Mouse (Mus musculus): Measurements from ENCODE around the gene Cenpw. TPM values are rescaled to one million over a fixed set of nuclear protein-coding genes. Genes with fewer than 3 reads are reported as not detected.
A peak's percentile ranks its signal among the peaks of the same experiment; 100 is the strongest.

Gene Cenpw
- 15.5 and 16.8 TPM in 2 replicates for polyA plus RNA-seq (2015; fragmentation: Nextera tagmentation; extraction: Ambion mirVana)

DNA sequence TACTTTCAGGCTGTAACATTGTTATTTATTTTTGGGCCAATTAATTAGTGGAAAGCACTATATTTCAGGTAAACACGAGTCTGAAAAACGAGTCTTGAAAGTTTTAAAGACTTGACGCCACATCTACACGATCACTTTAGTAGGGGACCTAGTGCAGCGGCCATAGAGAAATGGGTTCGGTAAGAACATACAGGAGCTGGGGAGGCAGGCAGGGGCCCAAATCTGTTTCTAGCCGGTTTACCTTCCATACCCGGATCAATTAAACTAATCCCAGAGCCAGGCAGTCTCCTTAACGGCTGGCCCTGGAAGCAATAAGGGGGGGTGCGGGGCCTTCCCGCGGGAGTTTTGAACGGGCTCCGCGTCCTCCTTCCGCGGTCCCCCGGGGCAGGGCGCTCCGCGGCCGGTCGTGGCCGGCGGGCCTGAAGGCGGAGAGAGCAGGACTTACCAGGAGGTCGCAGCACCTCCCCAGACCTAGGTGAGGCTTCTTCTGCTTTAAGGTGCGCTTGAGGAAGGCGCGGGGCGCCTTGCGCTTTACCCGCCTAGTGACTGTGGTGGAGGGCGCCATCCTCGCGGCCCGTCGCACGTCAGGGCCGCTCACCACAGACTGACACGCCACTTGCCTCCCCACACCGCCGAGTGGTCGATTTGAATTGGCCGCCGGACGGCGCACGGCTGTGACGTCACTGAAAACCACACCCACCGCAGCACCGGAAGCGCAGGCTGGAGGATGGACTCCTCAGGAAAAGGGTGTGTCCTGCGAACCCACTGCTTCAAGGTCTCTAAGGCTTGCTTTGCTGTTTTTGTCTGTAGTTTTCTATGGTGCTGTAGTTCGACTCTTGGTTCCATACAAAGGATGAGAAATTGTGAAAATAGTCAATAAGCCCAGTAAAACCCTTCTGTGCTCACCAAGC, at the start of gene Cenpw:
Cenpw (minus strand) TSS at position 645 of the 911 bp plus-strand sequence.
- Histone ChIP-seq H3K4me2 (peak within 1 kb of the TSS; percentile 98), H3K27ac (replicated peaks) (0 out of 2 replicates have a peak within 1 kb of the TSS, but pooled peaks have one; percentile 38), H3K4me3 (peak within 1 kb of the TSS; percentile 94), H3K27me3 (no peaks in the 10 kb centered on the region), H3K36me3 (no peaks in the 10 kb centered on the region), H3K4me1 (replicated peaks) (no peaks in the 10 kb centered on the region; the same call in 1 of the 2 replicates), H3K9ac (peak within 1 kb of the TSS; percentile 61), H3K9me3 (no peaks in the 10 kb centered on the region)
- 1% methylated on average over 55 of the region's 55 CpGs for WGBS
- peak; percentile 100 for ATAC-seq (ENCODE audit: low FRiP score, low read depth)

DNA sequence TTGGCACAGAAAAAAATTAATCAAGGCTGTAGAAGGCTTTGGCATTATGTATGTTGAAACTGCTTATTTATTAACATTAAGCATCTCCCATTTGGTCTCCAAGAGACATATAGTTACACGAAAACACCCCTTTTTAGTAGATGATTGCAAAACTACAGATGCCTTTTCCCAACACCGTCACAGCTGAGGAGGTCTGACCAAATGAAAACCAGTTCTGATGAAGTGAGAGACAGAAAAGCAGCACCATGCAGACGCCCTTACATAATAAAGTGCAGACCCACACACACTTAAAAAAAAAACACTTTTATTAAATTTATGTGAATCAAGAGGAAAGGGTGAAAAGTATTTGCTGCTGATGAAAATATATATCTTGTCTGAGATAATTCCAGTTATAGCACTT, 49.3 kb upstream of the Cenpw start:
- no peak for ATAC-seq (ENCODE audit: low FRiP score, low read depth)
- Histone ChIP-seq H3K27ac (replicated peaks) (no peak overlapping the region), H3K36me3 (no peaks in the 10 kb centered on the region), H3K27me3 (no peaks in the 10 kb centered on the region), H3K9ac (no peak overlapping the region), H3K4me1 (replicated peaks) (no peaks in the 10 kb centered on the region), H3K4me3 (no peak overlapping the region), H3K9me3 (no peaks in the 10 kb centered on the region), H3K4me2 (no peak overlapping the region)
- WGBS: 77% methylated on average over 3 of the region's 3 CpGs

DNA sequence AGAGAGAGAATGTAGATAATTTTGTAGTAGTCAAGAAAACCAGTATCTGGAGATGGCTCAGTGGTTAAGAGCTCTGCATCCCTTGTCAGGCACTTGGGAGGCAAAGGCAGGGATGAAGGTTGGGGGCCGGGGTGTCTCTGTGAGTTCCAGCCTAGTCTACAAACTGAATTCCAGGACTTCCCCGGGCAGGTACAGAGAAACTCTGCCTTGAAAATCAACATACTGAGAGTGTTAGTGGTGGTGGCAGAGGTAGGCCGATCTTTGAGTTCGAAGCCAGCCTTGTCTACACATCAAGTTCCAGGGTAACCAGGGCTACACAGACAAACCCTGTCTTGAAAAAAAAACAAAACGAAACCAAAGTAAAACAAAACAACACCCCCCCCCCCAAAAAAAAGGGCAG, 859 bp downstream of the Cenpw start:
- WGBS: 66% methylated on average over 5 of the region's 5 CpGs
- peak overlapping the region; percentile 94 for H3K4me3 ChIP-seq

DNA sequence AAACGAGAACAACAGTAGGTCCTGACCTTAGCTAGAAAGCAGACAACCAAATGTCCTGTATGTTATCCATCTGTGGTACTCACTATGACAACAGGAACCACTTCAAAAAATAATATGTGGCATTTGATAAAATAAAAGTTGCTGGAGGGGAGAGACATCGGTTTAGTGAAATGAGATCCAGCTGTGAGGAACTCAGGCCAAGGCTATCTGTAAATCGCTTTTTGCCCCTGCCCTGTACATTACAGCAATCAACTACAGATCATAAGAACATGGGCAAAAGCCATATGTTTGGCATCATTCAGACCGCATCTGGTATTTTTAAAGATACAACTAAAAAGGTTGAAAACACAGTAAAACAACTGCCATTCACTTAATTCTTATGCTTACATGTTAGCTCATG, 32.7 kb downstream of the Cenpw start:
- WGBS: 89% methylated on average over 4 of the region's 4 CpGs
- no peak for ATAC-seq (ENCODE audit: low FRiP score, low read depth)

More for the DNA sequence above, 859 bp downstream of the Cenpw start:
- Histone ChIP-seq H3K4me1 (replicated peaks) (no peaks in the 10 kb centered on the region; the same call in 1 of the 2 replicates), H3K27me3 (no peaks in the 10 kb centered on the region), H3K9ac (0 out of 2 replicates have a peak overlapping the region, but pooled peaks have one; percentile 61), H3K36me3 (no peaks in the 10 kb centered on the region), H3K4me2 (peak overlapping the region; percentile 98), H3K9me3 (no peaks in the 10 kb centered on the region), H3K27ac (replicated peaks) (no peak overlapping the region)
- ATAC-seq (ENCODE audit: low FRiP score, low read depth): no peak

More for the DNA sequence above, 32.7 kb downstream of the Cenpw start:
- no peak overlapping the region for H3K9ac ChIP-seq
- H3K4me3 ChIP-seq: no peak overlapping the region
- H3K27ac ChIP-seq (replicated peaks): no peak overlapping the region
- no peak overlapping the region for H3K4me2 ChIP-seq
- no peaks in the 10 kb centered on the region for H3K4me1 ChIP-seq (replicated peaks)
- no peaks in the 10 kb centered on the region for H3K9me3 ChIP-seq
- H3K27me3 ChIP-seq: no peaks in the 10 kb centered on the region
- H3K36me3 ChIP-seq: no peaks in the 10 kb centered on the region
